Mouse (Mus musculus) cerebellum, postnatal 10 days (tissue): Measurements from ENCODE around the gene Vmn2r17.
A peak's percentile ranks its signal among the peaks of the same experiment; 100 is the strongest.

Experiments
- DNase-seq, 2 experiments: peaks; one replicate each; pipeline ENCODE4 v3.0.0; 2021; ENCODE audit warnings: mixed read lengths in 2 of 2

Gene Vmn2r17

DNA sequence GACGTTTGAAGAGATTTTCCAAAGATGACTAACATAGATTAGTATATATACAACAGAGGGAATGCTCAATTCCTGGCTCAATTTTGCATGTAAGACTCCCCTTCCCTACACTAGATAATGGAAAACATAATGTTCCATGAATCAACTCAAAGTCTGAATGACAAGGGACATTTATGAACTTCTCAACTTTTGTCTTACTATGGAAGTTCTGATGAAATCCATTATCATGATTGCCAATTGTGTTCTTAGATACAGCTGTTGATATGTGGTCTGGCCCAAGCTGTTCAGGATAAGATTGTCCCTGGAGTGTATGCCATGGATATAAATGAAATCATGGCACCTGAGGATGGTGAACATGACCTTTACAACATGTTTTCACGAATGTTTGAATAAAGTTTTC, at the start of gene Vmn2r17:
Gene Vmn2r17 (plus strand): TSS at position 301 of the 400 bp plus-strand sequence.
- DNase-seq: no peak

DNA sequence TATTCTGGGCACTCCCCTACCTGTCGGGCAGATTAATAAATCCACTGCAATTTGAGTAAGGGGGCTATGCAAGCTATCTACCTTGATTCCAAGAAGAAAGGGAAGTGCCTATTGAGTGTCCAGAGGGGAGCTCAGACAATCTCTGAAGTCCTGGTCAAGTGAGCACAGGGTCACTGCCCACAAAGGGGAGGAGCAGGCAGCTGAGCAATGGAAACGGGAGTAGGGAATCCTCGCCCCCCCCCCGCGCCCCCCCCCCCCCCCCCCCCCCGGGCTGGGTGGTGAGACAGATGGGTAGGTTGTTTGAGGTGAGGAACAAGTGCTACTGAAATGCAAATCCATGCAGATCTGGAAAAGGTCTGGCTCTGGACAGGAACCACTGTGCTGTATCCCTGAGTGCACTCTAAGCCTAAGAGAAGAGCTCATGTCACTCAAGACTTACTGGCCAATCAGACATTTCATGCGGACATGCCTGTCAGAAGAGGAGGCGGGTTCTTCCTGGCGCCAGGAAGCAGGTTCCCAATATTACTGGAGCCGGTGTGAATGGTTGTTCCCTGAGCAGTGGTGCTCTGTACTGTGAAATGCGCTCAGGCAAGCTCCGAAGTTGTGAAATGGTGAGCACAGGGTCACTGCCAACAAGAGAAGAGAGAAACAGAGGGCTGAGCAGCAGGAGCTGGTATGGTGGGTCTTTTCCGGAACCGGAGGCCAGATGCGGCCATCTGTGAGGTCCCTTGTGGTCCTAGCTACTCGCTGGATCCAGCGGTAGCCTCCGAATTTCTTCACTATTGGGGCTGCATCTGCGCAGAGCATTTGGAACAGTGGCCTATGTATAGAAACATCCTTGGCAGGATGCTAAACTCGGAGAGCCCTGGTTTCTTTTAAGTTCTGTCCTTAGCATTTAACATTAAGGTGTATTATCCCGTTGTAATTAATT, 47.4 kb downstream of the Vmn2r17 start:
- DNase-seq: peak; percentile 20 to 32

DNA sequence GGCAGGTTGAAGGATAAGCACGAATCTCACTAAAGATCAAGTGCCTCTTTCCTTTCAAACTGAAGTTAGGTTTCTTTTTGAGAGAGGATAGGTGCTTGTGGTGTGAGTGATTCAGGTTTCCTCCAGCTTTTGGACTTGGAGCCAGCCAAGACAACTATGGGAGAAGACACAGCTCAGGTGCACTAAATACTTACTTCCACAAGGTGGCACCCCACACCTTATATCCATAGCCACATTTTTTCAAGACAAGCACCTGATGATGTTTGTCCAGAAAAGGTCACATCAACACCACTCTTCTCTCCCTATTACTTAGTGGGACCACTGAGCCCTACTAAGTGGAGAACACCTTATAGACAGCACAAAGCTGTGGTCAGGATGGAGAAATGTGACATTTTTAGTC, 87.2 kb downstream of the Vmn2r17 start:
- DNase-seq: peak; percentile 45 to 51
